Mouse (Mus musculus) left cerebral cortex, postnatal 36 days (tissue): ENCODE results near the gene Hoxa13. TPM values are rescaled to one million over a fixed set of nuclear protein-coding genes. Genes with fewer than 3 reads are reported as not detected.

Experiments used
- DNase-seq, 2 experiments: peaks; one replicate each; pipeline ENCODE4 v3.0.0; 2021 to 2022; ENCODE audit warnings: low spot score in 2 of 2, mixed read lengths in 1 of 2
- intact Hi-C: fragments of 180-260 bp; cut with DNase I; formaldehyde crosslinking; loops from one replicate; pipeline ENCODE4 v1.15.1; 2025
- total RNA-seq, 2 experiments: library from RNA; stranded (reverse); gene quantifications; 2 replicates each; pipeline ENCODE4 v1.2.3; 2021

The Hoxa13 gene
- total RNA-seq, 2 experiments from 2014 or later, result not detected

DNA sequence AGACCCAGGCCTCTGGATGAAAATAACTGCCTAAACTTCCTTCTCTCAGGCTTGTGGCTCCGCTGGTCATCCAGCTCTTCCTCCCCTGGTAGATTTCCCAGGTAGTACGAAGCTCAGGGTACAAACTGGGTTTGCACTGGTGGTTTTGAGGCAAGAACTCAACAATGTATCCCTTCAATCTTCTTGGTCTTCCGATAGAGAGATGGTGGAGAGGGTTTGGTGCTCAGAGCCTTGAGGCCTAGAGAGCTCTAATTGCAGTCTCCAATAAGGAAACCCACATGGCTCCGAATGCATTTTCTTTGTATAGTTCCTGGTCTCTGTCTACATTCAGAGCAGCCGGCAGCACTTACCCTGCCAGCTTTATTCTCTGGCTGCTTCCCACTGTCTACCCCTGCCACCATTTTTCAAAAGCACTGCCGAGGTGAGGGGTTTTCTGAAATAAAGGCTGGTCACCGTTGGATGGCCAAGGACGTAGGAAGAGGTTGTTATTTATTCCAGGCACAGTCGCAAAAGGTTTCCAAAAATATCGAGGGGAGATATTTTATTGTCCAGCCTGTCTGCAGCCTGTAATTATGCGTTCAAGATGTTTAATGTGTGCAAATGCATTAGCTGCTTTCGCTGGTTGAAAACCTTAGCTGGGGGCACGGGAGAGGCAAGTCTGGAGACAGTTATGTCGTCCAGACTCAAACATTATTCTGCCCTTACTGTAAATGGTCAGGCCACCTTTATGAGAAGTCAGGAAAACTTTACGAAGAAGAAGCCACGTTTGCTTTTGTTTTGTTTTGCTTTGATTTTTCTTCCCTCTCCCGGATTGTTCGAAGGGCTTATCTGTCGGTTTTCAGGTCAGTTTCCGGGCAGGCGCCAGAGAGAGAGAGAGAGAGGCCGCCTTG is 12.3 kb upstream of the Hoxa13 start:
- intact Hi-C loops, result no loop called here
- DNase-seq, result no peak

DNA sequence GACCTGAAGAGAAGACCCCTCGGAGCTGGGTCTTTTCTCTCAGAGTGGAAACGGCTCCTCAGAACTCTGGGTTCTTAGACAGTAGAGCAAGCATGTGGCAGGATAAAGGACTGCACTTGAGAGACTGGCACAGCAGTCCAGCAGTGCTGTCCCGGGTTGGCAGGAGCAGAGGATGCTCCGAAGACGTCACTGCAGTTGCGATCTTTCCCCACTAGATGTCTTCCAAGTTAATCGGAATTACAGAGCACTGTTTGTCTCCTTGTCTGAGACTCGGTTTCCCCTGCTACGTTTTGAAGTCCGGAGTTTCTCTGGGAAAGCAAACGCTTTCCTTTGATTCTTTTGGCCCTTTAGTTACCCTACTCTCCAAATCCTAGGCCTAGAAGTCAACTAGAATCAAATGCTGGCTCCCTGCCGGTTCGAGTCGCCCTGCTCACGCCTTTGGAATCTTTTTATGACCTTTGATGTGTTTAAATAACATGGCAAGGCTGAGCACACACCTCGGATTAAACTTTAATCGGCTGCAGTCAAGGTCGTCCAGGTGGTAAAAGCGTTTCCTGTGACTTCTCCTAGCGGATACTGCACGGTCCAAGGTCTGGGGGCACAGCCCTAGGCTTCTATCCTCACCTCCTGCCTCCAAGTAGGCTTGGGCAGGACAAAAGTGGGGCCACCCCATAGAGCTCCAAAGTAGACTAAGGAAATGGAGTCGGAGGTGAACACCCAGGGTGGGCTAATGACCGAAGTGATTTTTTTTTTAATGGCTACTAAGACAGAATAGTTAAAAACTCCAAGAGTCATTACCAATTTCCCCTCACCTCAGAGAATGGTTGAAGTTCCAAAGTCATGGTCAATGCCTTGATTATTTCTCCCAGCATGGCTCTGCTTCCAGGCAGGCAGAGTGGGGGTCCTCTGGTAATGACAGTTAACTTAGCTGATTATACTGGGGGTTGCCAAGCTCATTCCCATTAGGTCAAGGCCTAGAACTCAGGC is 10.1 kb upstream of the Hoxa13 start:
- no peak for DNase-seq
- intact Hi-C loops, result loop anchor here (2.0 kb wide), 1 partner anchor 306 kb away; no protein-coding TSS in a partner anchor

DNA sequence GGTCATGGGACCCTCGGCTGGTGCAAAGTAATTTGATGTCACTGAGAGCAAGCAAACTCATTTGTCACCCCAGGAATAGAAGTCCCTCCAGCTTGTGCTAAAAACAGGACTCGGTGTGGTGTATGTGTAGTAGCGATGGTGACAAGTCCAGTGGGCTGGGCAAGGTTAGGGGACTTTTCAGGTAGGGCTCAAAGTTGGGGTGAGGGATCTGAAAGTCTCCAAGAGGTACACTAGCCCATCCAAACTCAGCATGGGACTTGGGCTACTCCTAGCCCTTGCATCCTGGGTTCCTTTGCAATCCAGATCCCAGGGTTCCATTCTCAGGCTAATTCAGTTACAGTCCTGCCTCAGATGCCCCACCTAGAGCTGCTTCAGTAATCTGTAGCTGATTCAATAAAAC is 8.1 kb upstream of the Hoxa13 start:
- intact Hi-C loops, result loop anchor here (10.0 kb wide), 2 partner anchors 46 to 1094 kb away; partner anchors contain the start of gene Evx1
- no peak for DNase-seq

DNA sequence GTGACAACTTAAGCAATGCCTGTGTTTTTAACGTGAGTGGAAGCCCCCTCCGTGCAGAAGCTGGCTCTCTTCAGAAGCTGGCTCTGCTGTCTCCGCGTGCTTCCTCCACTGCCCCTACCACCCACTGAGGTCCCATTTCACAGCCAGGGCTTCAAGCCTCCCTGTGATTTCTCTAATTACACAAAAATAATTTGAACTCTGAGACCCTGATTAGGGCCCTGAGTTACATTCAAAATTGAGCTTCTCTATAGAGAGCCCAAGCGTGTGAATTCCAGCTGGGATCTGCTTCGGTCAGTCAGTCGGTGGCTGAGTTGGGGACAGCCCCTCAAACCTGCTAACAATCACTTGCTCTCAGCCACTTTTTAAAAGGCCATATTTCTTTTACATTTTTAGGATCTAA is 7.7 kb upstream of the Hoxa13 start:
- intact Hi-C loops, result loop anchor here (10.0 kb wide), 2 partner anchors 46 to 1094 kb away; partner anchors contain the start of gene Evx1

DNA sequence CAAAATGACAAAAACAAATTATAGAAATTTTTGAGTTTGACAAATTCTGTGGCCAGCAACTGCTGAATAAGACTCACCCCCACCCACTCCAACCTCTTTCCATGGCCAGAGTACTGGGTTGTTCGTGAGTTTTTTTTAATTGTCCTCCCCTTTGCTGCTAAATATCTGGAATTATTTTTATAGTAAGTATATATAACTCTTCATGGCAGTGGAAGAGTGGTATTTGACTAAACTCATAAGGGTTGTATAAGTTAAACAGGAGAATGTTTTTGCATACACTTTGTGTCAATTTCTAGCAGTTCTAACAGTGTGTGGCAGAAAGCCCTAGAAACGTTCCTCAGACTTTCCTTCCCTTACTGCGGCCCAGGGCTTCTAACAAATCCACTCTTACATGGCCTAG is 7.0 kb upstream of the Hoxa13 start:
- intact Hi-C loops, result loop anchor here (10.0 kb wide), 2 partner anchors 47 to 1093 kb away; partner anchors contain the start of gene Evx1

More for the DNA sequence above, 7.7 kb upstream of the Hoxa13 start:
- no peak for DNase-seq

DNA sequence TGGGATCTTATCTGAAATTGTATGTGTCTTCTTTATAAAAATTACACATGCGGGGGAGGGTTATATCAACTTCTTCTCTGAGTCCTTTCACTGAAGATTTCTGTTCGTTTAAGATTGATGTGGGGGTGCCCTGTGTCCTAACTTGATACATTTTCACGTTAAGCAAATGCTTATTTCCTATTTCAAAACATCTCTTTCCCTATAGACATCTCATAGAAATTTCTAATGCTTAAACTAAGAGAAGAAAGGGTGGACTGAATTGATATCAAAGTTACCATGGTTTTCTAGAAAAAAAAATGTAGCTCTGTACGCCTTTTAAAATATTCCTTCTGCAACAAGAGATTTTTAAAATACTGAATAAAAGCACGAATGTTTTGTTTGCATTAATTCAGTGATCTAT is 6.5 kb upstream of the Hoxa13 start:
- intact Hi-C loops, result loop anchor here (10.0 kb wide), 2 partner anchors 48 to 1092 kb away; partner anchors contain the start of gene Evx1
- DNase-seq, result no peak

More for the DNA sequence above, 7.0 kb upstream of the Hoxa13 start:
- DNase-seq, result no peak

DNA sequence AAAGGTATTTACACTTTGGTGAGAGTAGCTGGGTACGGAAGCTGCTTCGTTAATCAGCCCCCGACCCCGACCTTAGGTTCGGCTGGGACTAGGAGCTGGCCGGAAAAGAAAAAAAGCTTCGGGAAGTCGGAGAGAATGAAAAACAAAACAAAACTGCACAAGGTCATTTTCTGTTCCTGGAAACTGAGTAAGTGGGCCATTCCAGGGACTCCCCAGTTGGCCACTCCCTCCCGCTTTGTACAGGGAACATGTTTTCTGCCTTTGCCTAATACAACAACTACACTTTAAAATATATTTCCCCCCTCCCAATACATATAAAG is 5.9 kb upstream of the Hoxa13 start:
- no peak for DNase-seq
- intact Hi-C loops, result loop anchor here (10.0 kb wide), 2 partner anchors 48 to 1092 kb away; partner anchors contain the start of gene Evx1

DNA sequence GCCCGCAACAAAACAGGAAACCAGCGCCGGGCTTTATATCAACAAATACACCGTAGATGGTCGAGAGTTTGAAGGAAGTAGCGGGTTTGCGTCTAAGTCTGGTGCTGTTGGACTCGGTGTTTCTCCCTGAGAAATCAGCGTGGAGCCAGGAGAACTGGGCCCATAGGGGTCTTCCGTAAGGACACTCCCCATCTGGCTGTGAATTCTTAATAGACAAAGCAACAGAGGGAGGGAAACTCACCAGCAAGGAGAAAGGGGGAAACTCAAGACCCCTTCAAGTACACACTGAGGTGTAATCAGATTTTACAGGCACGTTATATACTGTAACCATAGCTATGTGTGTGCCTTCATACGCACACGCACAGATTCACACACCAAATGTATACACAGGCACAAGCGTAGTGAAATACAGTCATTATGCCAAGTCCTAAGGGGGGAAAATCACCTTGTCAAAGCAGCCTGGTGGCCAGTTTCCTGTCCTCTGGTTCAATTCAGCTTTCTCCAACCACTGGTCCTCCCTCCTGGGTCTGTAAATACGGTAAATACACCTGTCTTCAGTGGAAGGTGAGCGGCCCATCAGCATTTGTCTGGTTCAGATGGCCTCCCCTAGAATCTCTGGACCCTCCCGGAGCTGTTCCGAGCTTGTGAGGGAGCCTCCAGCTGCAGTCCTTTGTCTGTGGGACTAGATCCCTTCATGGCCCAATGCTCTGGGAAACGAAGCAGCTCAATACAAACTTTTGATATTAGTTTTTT is 5.4 kb upstream of the Hoxa13 start:
- intact Hi-C loops, result loop anchor here (10.0 kb wide), 2 partner anchors 49 to 1091 kb away; partner anchors contain the start of gene Evx1
- DNase-seq, result no peak

DNA sequence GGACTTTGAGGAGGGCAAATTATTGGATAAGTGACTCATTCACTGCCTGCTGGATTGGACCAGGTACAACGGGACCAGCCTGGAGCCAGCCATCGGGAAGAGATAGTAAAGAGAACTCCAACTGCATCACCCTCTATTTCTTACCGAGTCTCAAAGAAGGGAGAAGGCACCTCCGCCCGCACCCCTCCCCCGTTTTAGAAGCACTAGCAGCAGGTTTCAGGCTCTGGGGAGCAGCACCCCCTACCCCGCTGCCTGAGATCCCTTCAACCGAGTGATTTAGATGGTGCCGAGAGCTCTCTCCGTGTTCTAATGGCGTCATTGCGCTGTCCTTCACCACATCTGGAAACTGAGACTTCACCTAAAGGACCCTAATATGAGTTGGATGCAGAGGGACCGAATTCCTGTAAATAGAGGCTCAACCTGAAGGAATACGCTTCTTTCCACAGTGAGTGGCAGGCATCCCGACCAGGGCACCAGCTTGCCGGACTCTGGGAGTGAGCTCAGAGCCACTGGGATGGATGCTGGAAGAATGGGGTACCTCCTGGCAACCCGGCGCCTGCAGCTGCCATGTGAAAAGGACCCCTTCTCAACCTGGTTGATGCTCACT is 4.7 kb upstream of the Hoxa13 start:
- DNase-seq, result no peak
- intact Hi-C loops, result loop anchor here (10.0 kb wide), 2 partner anchors 49 to 1091 kb away; partner anchors contain the start of gene Evx1

DNA sequence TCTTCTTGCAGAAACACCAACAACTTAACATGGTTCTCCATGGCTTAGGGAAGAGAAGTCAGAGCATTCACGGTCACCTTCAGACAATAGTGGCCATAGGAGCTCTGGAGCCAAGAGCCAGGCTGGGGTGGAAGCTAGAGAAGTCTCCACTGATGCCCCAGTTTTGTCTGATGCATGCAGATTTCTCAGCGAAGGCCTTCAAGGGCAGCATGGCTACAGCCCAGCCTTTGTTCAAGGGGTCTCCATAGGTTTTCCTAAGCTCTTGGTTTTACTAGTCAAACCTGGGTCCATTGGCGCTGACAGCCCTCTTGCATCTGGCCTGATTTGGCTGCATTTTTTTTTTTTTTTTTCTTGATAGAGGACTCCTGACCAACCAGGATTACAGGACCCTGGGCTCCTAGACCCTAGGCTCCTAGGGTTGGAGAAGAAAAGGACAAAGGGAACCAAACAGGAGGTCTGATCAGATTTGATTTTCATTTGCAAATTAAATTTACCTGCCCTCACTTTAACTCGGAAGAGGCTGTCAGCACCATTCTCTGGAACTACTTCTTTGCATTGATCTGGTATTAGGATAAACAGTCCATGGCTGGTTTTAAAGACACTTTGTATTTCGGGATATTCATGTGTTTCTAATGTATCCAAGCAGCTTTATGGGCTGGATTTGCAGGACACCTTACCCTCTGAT is 3.6 kb upstream of the Hoxa13 start:
- no peak for DNase-seq
- intact Hi-C loops, result loop anchor here (10.0 kb wide), 2 partner anchors 51 to 1089 kb away; partner anchors contain the start of gene Evx1

DNA sequence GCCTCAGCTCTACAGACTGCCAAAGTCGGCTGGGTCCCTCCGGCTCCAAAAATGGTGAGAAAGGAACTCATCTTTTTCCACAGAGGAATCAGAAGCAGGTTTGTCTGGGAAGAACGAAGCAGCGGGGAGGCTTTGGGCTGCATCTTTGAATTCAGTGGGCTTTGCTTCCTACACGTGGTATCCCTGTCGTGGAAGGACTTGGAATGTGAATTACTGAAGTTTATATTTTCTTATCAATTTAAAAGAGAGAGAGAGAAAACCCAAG is 2.6 kb upstream of the Hoxa13 start:
- DNase-seq, result no peak
- intact Hi-C loops, result loop anchor here (10.0 kb wide), 2 partner anchors 52 to 1088 kb away; partner anchors contain the start of gene Evx1

DNA sequence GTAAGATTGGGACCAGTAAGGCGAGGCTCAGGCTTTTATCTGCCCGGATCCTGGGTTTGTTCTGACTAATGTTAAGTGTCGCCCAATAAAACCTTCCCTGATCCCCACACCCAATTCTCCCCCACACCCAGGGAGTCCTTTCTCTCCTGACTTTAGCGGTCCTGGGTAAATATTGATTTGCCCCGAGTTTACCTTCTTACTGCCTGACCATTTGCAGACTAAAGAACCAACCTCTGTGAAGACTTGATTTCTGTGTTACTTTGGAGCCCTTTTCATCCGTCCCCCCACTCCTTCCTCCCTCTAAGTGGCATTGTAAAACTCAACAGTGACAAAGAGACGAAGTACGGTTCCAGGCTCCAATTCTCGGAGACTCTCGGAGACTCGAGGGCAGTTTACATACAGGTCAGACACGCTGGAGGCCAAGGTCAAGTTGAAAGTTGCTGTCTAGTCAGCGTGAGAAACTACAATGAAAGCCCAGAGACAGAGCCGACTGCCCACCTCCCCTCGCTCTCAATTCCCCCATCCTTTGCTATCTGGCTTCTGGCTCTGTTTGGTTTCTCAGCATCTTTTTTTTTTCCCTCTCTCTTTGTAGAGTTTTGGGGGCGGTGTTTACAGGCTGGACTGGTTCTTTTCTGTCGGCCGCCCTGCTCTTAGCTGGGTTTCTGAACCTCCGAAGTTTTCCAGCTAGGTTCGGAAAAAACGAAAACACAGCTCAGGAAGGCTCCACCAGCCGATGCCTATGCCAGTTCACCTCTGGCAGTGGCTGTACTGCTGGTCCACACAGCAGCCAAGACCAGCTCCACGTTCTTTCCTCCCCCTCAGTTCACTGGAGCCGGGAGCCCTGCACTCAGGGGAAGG is 2.0 kb upstream of the Hoxa13 start:
- no peak for DNase-seq
- intact Hi-C loops, result loop anchor here (10.0 kb wide), 2 partner anchors 52 to 1088 kb away; partner anchors contain the start of gene Evx1

DNA sequence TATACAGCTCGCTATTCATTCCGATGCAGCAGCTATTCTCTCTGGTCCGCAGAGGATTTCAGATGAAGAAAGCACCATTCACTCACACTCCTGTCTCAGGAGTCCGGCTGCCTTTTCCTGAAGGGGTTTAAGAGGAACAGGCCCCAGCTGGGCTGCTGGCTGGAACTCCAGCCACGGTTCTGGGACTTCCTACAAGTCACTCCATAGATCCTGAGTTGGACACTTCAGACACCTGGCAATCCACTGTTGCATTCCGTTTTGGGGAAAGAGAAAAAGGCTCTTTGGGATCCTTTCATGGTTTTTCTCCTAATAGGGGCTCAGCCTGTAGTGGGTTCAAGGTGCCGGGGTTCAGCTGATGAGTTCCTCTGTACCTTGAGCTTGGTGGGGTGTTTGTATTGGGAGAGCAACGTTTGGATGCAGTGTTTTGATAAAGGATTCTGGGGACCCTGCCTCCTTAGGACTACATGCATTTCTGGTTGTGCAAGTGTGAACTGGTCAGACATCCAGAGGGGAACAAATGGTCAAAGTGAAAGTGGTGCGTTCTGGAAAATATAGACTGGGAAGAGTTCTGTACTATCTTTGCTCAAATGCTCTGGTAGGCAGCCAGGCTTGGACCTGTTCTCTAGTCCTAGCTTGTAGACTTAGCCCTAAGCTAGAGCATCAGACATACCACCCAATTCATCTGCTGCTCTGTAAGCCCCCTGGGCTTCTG is 1.2 kb upstream of the Hoxa13 start:
- no peak for DNase-seq
- intact Hi-C loops, result loop anchor here (10.0 kb wide), 2 partner anchors 53 to 1087 kb away; partner anchors contain the start of gene Evx1

DNA sequence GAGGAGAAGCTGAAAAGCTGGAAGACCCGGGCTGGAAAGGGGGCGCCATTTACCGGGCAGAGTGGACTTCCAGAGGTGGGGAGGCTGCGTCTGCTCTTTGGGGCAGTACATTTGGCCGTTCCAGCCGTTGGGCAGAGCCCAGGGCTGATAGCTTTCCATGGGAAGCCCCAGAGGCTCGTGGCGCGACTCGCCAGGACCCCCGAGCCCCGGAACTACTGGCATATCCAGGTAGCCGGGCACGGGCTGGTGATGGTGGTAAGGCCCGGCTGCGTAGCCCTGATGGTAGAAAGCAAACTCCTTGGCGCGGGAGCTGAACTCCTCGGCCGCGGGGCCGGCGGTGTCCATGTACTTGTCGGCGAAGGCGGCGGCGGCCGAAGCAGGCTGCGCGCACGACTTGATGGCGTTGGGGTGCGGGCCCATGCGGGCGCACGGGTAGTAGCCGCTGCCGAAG is 844 bp downstream of the Hoxa13 start:
- intact Hi-C loops, result loop anchor here (5.0 to 10.0 kb wide), 5 partner anchors 55 to 1085 kb away; partner anchors contain the start of gene Evx1
- no peak for DNase-seq

DNA sequence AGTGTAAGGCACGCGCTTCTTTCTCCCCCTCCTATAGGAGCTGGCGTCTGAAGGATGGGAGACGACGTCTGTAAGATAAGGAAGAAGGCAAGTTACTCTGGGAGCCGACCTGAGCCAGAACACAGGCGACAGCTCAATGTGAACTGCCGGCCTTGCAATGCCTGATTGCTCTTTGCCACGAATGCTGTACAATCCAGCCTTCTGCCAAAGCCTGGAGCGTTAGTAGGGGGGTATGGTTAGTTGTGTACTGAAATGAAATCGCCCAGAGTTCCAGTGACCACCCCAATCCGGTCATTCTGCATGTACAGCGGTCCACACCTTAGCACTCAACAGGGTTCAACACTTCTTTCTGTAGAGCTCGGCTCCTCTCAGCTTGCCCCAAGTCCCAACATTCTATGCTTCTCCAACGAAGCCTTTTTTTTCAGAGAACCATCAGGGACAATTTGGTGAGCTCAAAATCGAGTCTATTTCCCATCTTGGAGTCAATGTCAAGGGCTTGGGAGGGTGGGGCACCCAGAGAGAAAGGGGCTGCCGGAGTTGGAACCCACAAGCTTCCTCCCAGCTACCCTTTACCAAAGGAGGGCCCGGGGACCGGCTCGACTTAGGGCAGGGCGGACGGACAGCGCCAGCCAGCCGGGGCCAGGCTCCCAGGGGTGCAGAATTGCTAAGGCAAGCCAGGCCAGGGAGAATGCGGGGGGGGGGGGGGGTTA is 1.4 kb downstream of the Hoxa13 start:
- no peak for DNase-seq
- intact Hi-C loops, result loop anchor here (5.0 kb wide), 3 partner anchors 468 to 658 kb away; no protein-coding TSS in a partner anchor

DNA sequence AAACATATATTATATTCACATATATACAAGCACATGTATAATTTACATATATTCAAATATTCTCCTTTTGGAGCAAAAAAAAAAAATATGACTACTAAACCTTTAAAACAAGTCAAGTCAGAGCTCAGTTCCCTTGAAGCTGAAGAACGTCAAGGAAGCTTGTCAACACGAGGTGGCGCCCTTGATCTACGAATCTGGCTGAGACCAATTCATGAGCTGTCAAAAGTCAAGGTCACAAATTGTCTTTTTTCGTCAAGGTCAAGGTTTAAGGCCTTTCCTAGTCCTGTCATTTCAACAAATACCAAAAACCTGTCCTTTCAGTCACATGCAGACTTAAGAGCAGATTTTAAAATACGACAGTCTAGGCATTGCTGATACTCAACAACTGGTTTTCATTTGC is 3.7 kb downstream of the Hoxa13 start:
- intact Hi-C loops, result loop anchor here (5.0 kb wide), 3 partner anchors 470 to 660 kb away; no protein-coding TSS in a partner anchor

More for the DNA sequence above, 3.7 kb downstream of the Hoxa13 start:
- peak in 1 of 2 experiments; percentile 63 for DNase-seq
